Mouse (Mus musculus) erythroblast, embryonic 14.5 days (primary cell): ENCODE results near the gene Hddc3.

Source experiments
- GATA1 ChIP-seq: IDR thresholded peaks from 2 replicates; pipeline ENCODE4 v1.6.1; 2012; ENCODE audit warnings: low read length, inconsistent platforms, mixed read lengths
- TAL1 ChIP-seq: IDR thresholded peaks from 3 replicates; pipeline ENCODE4 v1.6.1; 2012; ENCODE audit warnings: low read length, inconsistent platforms, mixed read lengths

- TF ChIP-seq GATA1 (no peak), TAL1 (no peak)
Measured at GRCm38 (mm10) chr7:80294062-80294763, 48.7 kb upstream of the Hddc3 start, which contains the start of gene Prc1.
